In genomic region chr4:141010941-141011429, GRCm38 (mm10) we compare ENCODE assay signal across 9 mouse cellular contexts. TPM values are rescaled to one million over a fixed set of nuclear protein-coding genes. Genes with fewer than 3 reads are reported as not detected.
DNase-seq lines count a peak whose midpoint lies in the region; ATAC-seq and TF ChIP-seq lines count a peak whose summit lies in the region.
"Had no signal": no experiment of that assay in that cellular context is flagged by ENCODE, and none has a peak within 500 bp of the region (broad histone marks: within the 10 kb centered on the region; RNA-seq: fewer than 3 reads in every experiment).

No protein-coding gene starts in this region.

- DNase-seq in lung, adult 2 months = no peak
- no peak for DNase-seq in lung, postnatal 25 days (ENCODE audit: low spot score)
- peak; percentile 68 for DNase-seq in neural tube, embryonic 11.5 days (ENCODE audit: low spot score)
- DNase-seq in frontal cortex, adult 2 months (ENCODE audit: extremely low spot score in 1 of 2, low spot score in 1 of 2) = no peak
- DNase-seq in spleen, adult 12 weeks (ENCODE audit: low spot score) = no peak
- no peak for DNase-seq in cerebellum, adult 2 months

- peaks cover 48% of the 10 kb centered on the region for H3K36me3 ChIP-seq in heart, embryonic 14.5 days (ENCODE audit: control insufficient read depth, insufficient read depth, low read length)
- peaks cover 59% of the 10 kb centered on the region for H3K36me3 ChIP-seq in limb, embryonic 13.5 days
- peaks cover 23% of the 10 kb centered on the region for H3K36me3 ChIP-seq in neural tube, embryonic 11.5 days (ENCODE audit: control insufficient read depth, insufficient read depth, low read length)

- no peak for TF ChIP-seq CTCF in lung, adult 2 months (IDR thresholded peaks at IDR 0.05; ENCODE audit: insufficient read depth, low read length)
- no peak for TF ChIP-seq CTCF in cerebellum, adult 2 months (IDR thresholded peaks at IDR 0.05; ENCODE audit: borderline replicate concordance, insufficient read depth, low read depth, low read length)

- peak overlapping the region; percentile 80 for H3K4me2 ChIP-seq in heart, embryonic 14.5 days (ENCODE audit: low read length)
- H3K4me2 ChIP-seq in limb, embryonic 13.5 days (replicated peaks) = peak overlapping the region; percentile 92
- H3K4me2 ChIP-seq in neural tube, embryonic 11.5 days (ENCODE audit: low read depth) = peak overlapping the region; percentile 59

- H3K9me3 ChIP-seq in heart, embryonic 14.5 days (ENCODE audit: control insufficient read depth, low read length) = no peaks in the 10 kb centered on the region
- H3K9me3 ChIP-seq in limb, embryonic 13.5 days = no peaks in the 10 kb centered on the region
- H3K9me3 ChIP-seq in neural tube, embryonic 11.5 days (ENCODE audit: control insufficient read depth, low read length) = no peaks in the 10 kb centered on the region

- 6% methylated on average over 17 of the region's 17 CpGs for WGBS in lung, adult 2 months
- under 1% methylated on average over 17 of the region's 17 CpGs for WGBS in heart, embryonic 14.5 days
- WGBS in limb, embryonic 13.5 days = under 1% methylated on average over 17 of the region's 17 CpGs
- WGBS in neural tube, embryonic 11.5 days = 0% methylated on average over 17 of the region's 17 CpGs
- 20% methylated on average over 17 of the region's 17 CpGs for WGBS in cerebellum, adult 2 months

- TF ChIP-seq POLR2A in lung, adult 2 months (IDR thresholded peaks at IDR 0.05; ENCODE audit: borderline replicate concordance, extremely low read depth, low read depth, low read length) = no peak
- TF ChIP-seq POLR2A in cerebellum, adult 2 months (IDR thresholded peaks at IDR 0.05; ENCODE audit: borderline replicate concordance, insufficient read depth, low read length) = no peak

- H3K27ac ChIP-seq in heart, embryonic 14.5 days (replicated peaks in 1 of 2; ENCODE audit: control insufficient read depth in 1 of 2, insufficient read depth in 1 of 2, low read depth in 2 of 2, low read length in 2 of 2) = peak overlapping the region; percentile 32 to 82
- peak overlapping the region; percentile 93 for H3K27ac ChIP-seq in limb, embryonic 13.5 days
- peak overlapping the region; percentile 51 for H3K27ac ChIP-seq in neural tube, embryonic 11.5 days (ENCODE audit: low read depth, low read length)
- H3K27ac ChIP-seq in cerebellum, adult 2 months (ENCODE audit: insufficient read depth, low read length) = no peak overlapping the region

- peaks cover 11% of the 10 kb centered on the region for H3K4me1 ChIP-seq in lung, adult 2 months (ENCODE audit: control insufficient read depth, insufficient read depth, low read length)
- H3K4me1 ChIP-seq in heart, embryonic 14.5 days (ENCODE audit: control insufficient read depth in 2 of 2, insufficient read depth in 2 of 2, low read length in 2 of 2) = peaks cover 8 to 29% of the 10 kb centered on the region in 2 experiments; a peak in 3 of 4 replicates
- peaks cover 50% of the 10 kb centered on the region for H3K4me1 ChIP-seq in limb, embryonic 13.5 days
- peaks cover 20% of the 10 kb centered on the region for H3K4me1 ChIP-seq in neural tube, embryonic 11.5 days (ENCODE audit: control insufficient read depth, insufficient read depth, low read length)
- H3K4me1 ChIP-seq in cerebellum, adult 2 months (ENCODE audit: control insufficient read depth, insufficient read depth, low read length) = peaks cover 44% of the 10 kb centered on the region

- no peak for ATAC-seq in heart, embryonic 14.5 days (ENCODE audit: insufficient number of reproducible peaks, insufficient read depth, low FRiP score, low read depth)
- peak; percentile 64 for ATAC-seq in limb, embryonic 13.5 days (ENCODE audit: low FRiP score, low read depth)
- peak; percentile 36 for ATAC-seq in neural tube, embryonic 11.5 days (ENCODE audit: insufficient read depth, low FRiP score, low TSS enrichment)
- ATAC-seq: Patski had no signal

- no peaks in the 10 kb centered on the region for H3K27me3 ChIP-seq in heart, embryonic 14.5 days (ENCODE audit: control insufficient read depth, insufficient read depth, low read length)
- no peaks in the 10 kb centered on the region for H3K27me3 ChIP-seq in limb, embryonic 13.5 days
- no peaks in the 10 kb centered on the region for H3K27me3 ChIP-seq in neural tube, embryonic 11.5 days (ENCODE audit: control insufficient read depth, insufficient read depth, low read length)
- no peaks in the 10 kb centered on the region for H3K27me3 ChIP-seq in cerebellum, adult 2 months (ENCODE audit: control insufficient read depth, insufficient read depth, low read length)
- H3K27me3 ChIP-seq: Patski had no signal

- H3K4me3 ChIP-seq in lung, adult 2 months (replicated peaks; ENCODE audit: extremely low read depth, low read depth, low read length) = peak overlapping the region; percentile 86
- peak overlapping the region; percentile 58 to 74 for H3K4me3 ChIP-seq in heart, embryonic 14.5 days (ENCODE audit: control insufficient read depth in 1 of 2, insufficient read depth in 1 of 2, low read depth in 1 of 2, low read length in 2 of 2)
- H3K4me3 ChIP-seq in limb, embryonic 13.5 days = peak overlapping the region; percentile 82
- peak overlapping the region; percentile 56 for H3K4me3 ChIP-seq in neural tube, embryonic 11.5 days (ENCODE audit: low read depth, low read length)
- no peak overlapping the region for H3K4me3 ChIP-seq in cerebellum, adult 2 months (replicated peaks; ENCODE audit: insufficient read depth, low read depth, low read length)

- peak overlapping the region; percentile 90 for H3K9ac ChIP-seq in heart, embryonic 14.5 days (ENCODE audit: low read length)
- H3K9ac ChIP-seq in limb, embryonic 13.5 days = peak overlapping the region; percentile 88
- peak overlapping the region; percentile 84 for H3K9ac ChIP-seq in neural tube, embryonic 11.5 days (ENCODE audit: low read length)

RNA-seq across cellular contexts. Expression of gene Mfap2, which starts 0.8 kb away (rescaled TPM):
- polyA plus RNA-seq in lung, adult 2 months (2012; rRNA removed) = 173 and 190 TPM in 2 replicates
- 243 and 295 TPM in 2 replicates for polyA plus RNA-seq in heart, embryonic 14.5 days (2014; fragmentation: Nextera tagmentation; extraction: Ambion mirVana)
- 757 and 803 TPM in 2 replicates for polyA plus RNA-seq in limb, embryonic 13.5 days (2015; fragmentation: Nextera tagmentation; extraction: Ambion mirVana)
- 279 and 295 TPM in 2 replicates for polyA plus RNA-seq in neural tube, embryonic 11.5 days (2014; fragmentation: Nextera tagmentation; extraction: Ambion mirVana)
- polyA plus RNA-seq in frontal cortex, adult 2 months (2012; rRNA removed) = 8.8 and 9.5 TPM in 2 replicates
- polyA plus RNA-seq in cerebellum, adult 2 months (2012; rRNA removed) = 3.1 and 3.4 TPM in 2 replicates

RNA-seq across cellular contexts. Expression of gene Atp13a2, which starts 24.3 kb away (rescaled TPM):
- 199 and 258 TPM in 2 replicates for polyA plus RNA-seq in lung, adult 2 months (2012; rRNA removed)
- 24.7 and 27.2 TPM in 2 replicates for polyA plus RNA-seq in heart, embryonic 14.5 days (2014; fragmentation: Nextera tagmentation; extraction: Ambion mirVana)
- 37.4 and 41.8 TPM in 2 replicates for polyA plus RNA-seq in limb, embryonic 13.5 days (2015; fragmentation: Nextera tagmentation; extraction: Ambion mirVana)
- polyA plus RNA-seq in neural tube, embryonic 11.5 days (2014; fragmentation: Nextera tagmentation; extraction: Ambion mirVana) = 58.7 and 59.7 TPM in 2 replicates
- polyA plus RNA-seq in frontal cortex, adult 2 months (2012; rRNA removed) = 176 and 177 TPM in 2 replicates
- polyA plus RNA-seq in cerebellum, adult 2 months (2012; rRNA removed) = 194 and 198 TPM in 2 replicates

RNA-seq across cellular contexts. Expression of gene Crocc, which starts 49.4 kb away (rescaled TPM):
- polyA plus RNA-seq in lung, adult 2 months (2012; rRNA removed) = 10.1 and 14.0 TPM in 2 replicates
- 3.3 and 4.4 TPM in 2 replicates for polyA plus RNA-seq in heart, embryonic 14.5 days (2014; fragmentation: Nextera tagmentation; extraction: Ambion mirVana)
- polyA plus RNA-seq in limb, embryonic 13.5 days (2015; fragmentation: Nextera tagmentation; extraction: Ambion mirVana) = 7.2 and 8.0 TPM in 2 replicates
- 7.9 and 10.3 TPM in 2 replicates for polyA plus RNA-seq in neural tube, embryonic 11.5 days (2014; fragmentation: Nextera tagmentation; extraction: Ambion mirVana)
- polyA plus RNA-seq in frontal cortex, adult 2 months (2012; rRNA removed) = 70.4 and 80.2 TPM in 2 replicates
- 39.4 and 41.3 TPM in 2 replicates for polyA plus RNA-seq in cerebellum, adult 2 months (2012; rRNA removed)

RNA-seq across cellular contexts. Expression of gene Sdhb, which starts 50.0 kb away (rescaled TPM):
- 97.5 and 143 TPM in 2 replicates for polyA plus RNA-seq in lung, adult 2 months (2012; rRNA removed)
- 1,003 and 1,015 TPM in 2 replicates for polyA plus RNA-seq in heart, embryonic 14.5 days (2014; fragmentation: Nextera tagmentation; extraction: Ambion mirVana)
- 387 and 396 TPM in 2 replicates for polyA plus RNA-seq in limb, embryonic 13.5 days (2015; fragmentation: Nextera tagmentation; extraction: Ambion mirVana)
- polyA plus RNA-seq in neural tube, embryonic 11.5 days (2014; fragmentation: Nextera tagmentation; extraction: Ambion mirVana) = 408 and 418 TPM in 2 replicates
- 282 and 283 TPM in 2 replicates for polyA plus RNA-seq in frontal cortex, adult 2 months (2012; rRNA removed)
- polyA plus RNA-seq in cerebellum, adult 2 months (2012; rRNA removed) = 320 and 325 TPM in 2 replicates

Comparison
In these comparisons a context has a peak if more than half of its experiments do, and no peak if none do; other contexts are left out.
1. RNA of gene Mfap2, which starts 0.8 kb away (polyA plus RNA-seq): 757 to 803 TPM in limb, embryonic 13.5 days, 243 to 295 TPM in heart, embryonic 14.5 days, 279 to 295 TPM in neural tube, embryonic 11.5 days and 173 to 190 TPM in lung, adult 2 months; 8.8 to 9.5 TPM in frontal cortex, adult 2 months and 3.1 to 3.4 TPM in cerebellum, adult 2 months; every median in the first group is over 10 times any median in the second.
2. Peak in every context shown above with its lines, with median percentiles within 50 percentile points of each other: H3K4me2 ChIP-seq and H3K9ac ChIP-seq.